Mouse (Mus musculus) left cerebral cortex, adult 2 months (tissue): Measurements from ENCODE around the gene Olfr1274-ps. TPM values are rescaled to one million over a fixed set of nuclear protein-coding genes. Genes with fewer than 3 reads are reported as not detected.

Source experiments
- DNase-seq, 2 experiments: peaks; one replicate each; pipeline ENCODE4 v3.0.0; 2021 to 2022; ENCODE audit warnings: low spot score in 2 of 2, mixed read lengths in 1 of 2; ENCODE audit errors: extremely low spot score in 1 of 2
- H3K27ac ChIP-seq: fragments of 200-600 bp; 2 replicates; pipeline ENCODE4 v1.8.1; 2022
- H3K4me3 ChIP-seq: fragments of 200-600 bp; 2 replicates; pipeline ENCODE4 v1.8.1; 2022
- CTCF ChIP-seq: fragments of 200-600 bp; IDR thresholded peaks from 2 replicates; pipeline ENCODE4 v1.8.1; 2022; ENCODE audit warnings: antibody characterized with exemption, mild to moderate bottlenecking, moderate library complexity
- intact Hi-C: fragments of 180-260 bp; cut with DNase I; formaldehyde crosslinking; loops from one replicate; pipeline ENCODE4 v1.15.1; 2025
- total RNA-seq, 2 experiments: library from RNA; stranded (reverse); gene quantifications; 2 replicates each; pipeline ENCODE4 v1.2.3; 2021

Olfr1274-ps gene
- total RNA-seq, 2 experiments from 2014 or later: not detected

- no peak overlapping the region for H3K4me3 ChIP-seq
- TF ChIP-seq CTCF: no peak
- DNase-seq: no peak
- H3K27ac ChIP-seq: peak overlapping the region; percentile 6
- intact Hi-C loops: no loop called here
Measured at GRCm38 (mm10) chr2:90443811-90444210, 45.3 kb downstream of the Olfr1274-ps start.

- no peak for TF ChIP-seq CTCF
- H3K27ac ChIP-seq: 0 out of 2 replicates have a peak overlapping the region, but pooled peaks have one; percentile 18
- H3K4me3 ChIP-seq: no peak overlapping the region
- intact Hi-C loops: no loop called here
- DNase-seq: no peak
Measured at GRCm38 (mm10) chr2:90448967-90449740, 50.7 kb downstream of the Olfr1274-ps start.

GRCm38 (mm10) chr2:90452380-90452779, 53.9 kb downstream of the Olfr1274-ps start:
- no peak overlapping the region for H3K27ac ChIP-seq
- no peak for DNase-seq
- no peak for TF ChIP-seq CTCF
- intact Hi-C loops: no loop called here
- H3K4me3 ChIP-seq: no peak overlapping the region

Other genes starting within 250 kb of the Olfr1274-ps start
- not detected for gene Olfr1270, start 245.6 kb upstream of the Olfr1274-ps start, total RNA-seq
- under 1 TPM; 0.14 TPM for gene Olfr1506, start 174.2 kb upstream of the Olfr1274-ps start, total RNA-seq
- not detected for gene Olfr142, start 141.1 kb upstream of the Olfr1274-ps start, total RNA-seq
- not detected for gene Olfr1271, start 127.7 kb upstream of the Olfr1274-ps start, total RNA-seq
- not detected for gene Olfr1272, start 105.8 kb upstream of the Olfr1274-ps start, total RNA-seq
- under 1 TPM in 1 of 2 experiments, not detected in 1; 0.18 TPM for gene Gm13769, start 76.5 kb upstream of the Olfr1274-ps start, total RNA-seq
- gene Ptprj, start 182.0 kb downstream of the Olfr1274-ps start, total RNA-seq: 100 to 1,000 TPM; 114 to 117 TPM